Mouse (Mus musculus): ENCODE data around the gene Neurl4. TPM values are rescaled to one million over a fixed set of nuclear protein-coding genes. Genes with fewer than 3 reads are reported as not detected.
"Not testable (repeated sequence)": the region's sequence is repeated elsewhere in the genome, so short reads cannot be mapped to it uniquely, and the experiment has no call there.

The Neurl4 gene
- total RNA-seq, 4 experiments from 2014 or later: 97.6 to 122 (median 112) TPM

GRCm38 (mm10) chr11:69952274-69952673 lies 51.4 kb downstream of the Neurl4 start:
- DNase-seq (ENCODE audit: low spot score in 2 of 2): no peak

DNA sequence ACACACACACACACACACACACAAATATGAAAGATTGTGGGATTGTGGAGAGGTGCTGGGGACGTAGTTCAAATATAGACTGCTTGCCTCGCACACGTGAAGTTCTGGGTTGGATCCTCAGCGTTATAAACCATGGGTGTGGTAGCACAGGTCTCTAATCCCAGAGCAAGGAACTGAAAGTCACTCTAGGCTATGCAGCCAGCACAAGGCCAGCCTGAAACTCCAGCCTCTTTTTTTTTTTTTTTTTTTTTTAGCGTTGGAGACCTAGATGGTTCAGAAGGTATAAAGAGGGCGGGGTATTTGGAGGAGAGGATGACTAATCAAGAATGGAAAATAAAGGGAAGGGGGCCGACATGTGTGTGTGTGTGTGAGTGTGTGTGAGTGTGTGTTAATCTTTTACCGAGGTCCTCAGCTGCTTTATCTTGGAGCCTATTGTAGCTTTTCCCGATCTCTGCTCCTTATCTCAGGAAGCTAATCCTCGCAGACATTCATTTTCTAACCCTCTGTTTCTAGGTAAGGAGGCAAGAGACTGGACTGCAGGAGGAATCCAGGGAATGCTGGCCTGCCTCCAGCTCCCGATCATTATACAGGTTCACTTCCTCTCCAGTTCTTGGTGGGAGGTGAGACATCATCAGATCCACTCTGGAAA lies 52.5 kb downstream of the Neurl4 start:
- DNase-seq (ENCODE audit: low spot score in 2 of 2): no peak

GRCm38 (mm10) chr11:69955618-69956017 lies 54.7 kb downstream of the Neurl4 start:
- not testable (repeated sequence) for DNase-seq (ENCODE audit: low spot score in 2 of 2)

GRCm38 (mm10) chr11:69956218-69956617 lies 55.3 kb downstream of the Neurl4 start:
- DNase-seq (ENCODE audit: low spot score in 2 of 2): no peak

DNA sequence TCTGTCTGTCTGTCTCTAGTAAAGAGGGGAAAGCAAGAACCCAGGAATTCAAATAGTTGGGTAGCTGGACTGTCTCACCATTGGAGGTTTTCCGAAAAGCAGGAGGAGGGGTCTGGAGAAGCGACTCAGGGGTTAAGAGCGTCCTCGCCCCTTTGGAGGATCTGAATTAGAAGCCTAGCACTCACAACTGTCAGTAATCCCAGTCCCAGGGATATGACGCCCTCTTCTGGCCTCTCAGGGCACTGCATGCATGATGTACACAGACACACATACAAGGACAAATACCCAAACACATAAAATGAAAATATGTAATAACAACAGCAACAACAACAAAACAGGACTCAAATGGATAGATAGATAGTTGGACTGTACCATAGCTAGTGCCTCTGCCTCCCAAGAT lies 59.7 kb downstream of the Neurl4 start:
- no peak for DNase-seq (ENCODE audit: low spot score in 2 of 2)

- no peak for DNase-seq (ENCODE audit: low spot score in 2 of 2)
These were observed 61.0 kb downstream of the Neurl4 start for GRCm38 (mm10) chr11:69961841-69962240.

Small RNAs within 50 kb of the gene (microRNA-seq; reads per million reads assigned to microRNA genes)
- 0 reads per million in 2 experiments for gene Mir6924

Other genes with a start within 250 kb of the Neurl4 start
- under 1 TPM in 1 of 4 experiments, not detected in 3; 0.46 TPM for gene Sox15, start 245.8 kb upstream of the Neurl4 start, total RNA-seq (2022)
- gene Mpdu1, start 238.4 kb upstream of the Neurl4 start, total RNA-seq (2022): 10 to 100 TPM; 59.3 to 68.7 (median 61.4) TPM
- gene Cd68, start 234.9 kb upstream of the Neurl4 start, total RNA-seq (2022): 10 to 100 TPM; 14.1 to 63.3 (median 34.2) TPM
- gene Eif4a1, start 228.6 kb upstream of the Neurl4 start, total RNA-seq (2022): 100 to 1,000 TPM; 268 to 307 (median 295) TPM
- gene Senp3, start 219.0 kb upstream of the Neurl4 start, total RNA-seq (2022): 10 to 100 TPM; 72.6 to 96.8 (median 83.6) TPM
- 1 to 10 TPM; 2.5 to 4.2 (median 3.2) TPM for gene Tnfsf13, start 215.3 kb upstream of the Neurl4 start, total RNA-seq (2022)
- gene Tnfsf12, start 205.2 kb upstream of the Neurl4 start, total RNA-seq (2022): 10 to 100 TPM; 10.2 to 15.1 (median 11.7) TPM
- 1 to 10 TPM; 1.5 to 2.0 (median 1.8) TPM for gene Tnfsfm13, start 205.0 kb upstream of the Neurl4 start, total RNA-seq (2022)
- 10 to 100 TPM; 48.6 to 56.4 (median 51.3) TPM for gene Polr2a, start 142.4 kb upstream of the Neurl4 start, total RNA-seq (2022)
- not detected for gene Slc35g3, start 139.1 kb upstream of the Neurl4 start, total RNA-seq (2022)
- 100 to 1,000 TPM; 138 to 158 (median 147) TPM for gene Zbtb4, start 135.2 kb upstream of the Neurl4 start, total RNA-seq (2022)
- gene Chrnb1, start 105.1 kb upstream of the Neurl4 start, total RNA-seq (2022): 1 to 10 TPM in 2 of 4 experiments, under 1 TPM in 2; 0.51 to 1.2 (median 0.92) TPM
- gene Fgf11, start 99.2 kb upstream of the Neurl4 start, total RNA-seq (2022): 10 to 100 TPM; 18.8 to 22.3 (median 19.7) TPM
- gene Tmem102, start 95.4 kb upstream of the Neurl4 start, total RNA-seq (2022): under 1 TPM in 2 of 4 experiments, not detected in 2; 0.16 to 0.20 TPM
- gene Gm39566, start 85.8 kb upstream of the Neurl4 start, total RNA-seq (2022): not detected
- not detected for gene Spem2, start 82.6 kb upstream of the Neurl4 start, total RNA-seq (2022)
- gene Spem1, start 78.9 kb upstream of the Neurl4 start, total RNA-seq (2022): under 1 TPM in 3 of 4 experiments, not detected in 1; 0.43 to 0.74 (median 0.49) TPM
- gene Nlgn2, start 63.3 kb upstream of the Neurl4 start, total RNA-seq (2022): 100 to 1,000 TPM; 217 to 228 (median 217) TPM
- gene Tmem256, start 62.6 kb upstream of the Neurl4 start, total RNA-seq (2022): 100 to 1,000 TPM; 117 to 147 (median 123) TPM
- gene Plscr3, start 54.7 kb upstream of the Neurl4 start, total RNA-seq (2022): 10 to 100 TPM; 16.0 to 20.0 (median 18.6) TPM
- gene Tnk1, start 42.3 kb upstream of the Neurl4 start, total RNA-seq (2022): under 1 TPM in 3 of 4 experiments, not detected in 1; 0.26 to 0.46 (median 0.30) TPM
- not detected for gene Tmem95, start 23.1 kb upstream of the Neurl4 start, total RNA-seq (2022)
- gene Kctd11, start 19.7 kb upstream of the Neurl4 start, total RNA-seq (2022): 1 to 10 TPM; 1.0 to 2.0 (median 1.2) TPM
- not detected for gene Acap1, start 5.5 kb upstream of the Neurl4 start, total RNA-seq (2022)
- gene 2810408A11Rik, start 85 bp upstream of the Neurl4 start, total RNA-seq (2022): 1 to 10 TPM in 1 of 4 experiments, under 1 TPM in 3; 0.39 to 1.1 (median 0.56) TPM
- gene Gps2, start 12.8 kb downstream of the Neurl4 start, total RNA-seq (2022): 10 to 100 TPM; 27.1 to 37.6 (median 32.4) TPM
- gene Eif5a, start 20.9 kb downstream of the Neurl4 start, total RNA-seq (2022): 100 to 1,000 TPM; 413 to 430 (median 416) TPM
- gene Ybx2, start 34.7 kb downstream of the Neurl4 start, total RNA-seq (2022): 1 to 10 TPM; 5.1 to 9.6 (median 6.1) TPM
- 1 to 10 TPM; 4.8 to 5.4 (median 5.1) TPM for gene Slc2a4, start 47.1 kb downstream of the Neurl4 start, total RNA-seq (2022)
- not detected for gene Cldn7, start 63.7 kb downstream of the Neurl4 start, total RNA-seq (2022)
- gene Ctdnep1, start 80.1 kb downstream of the Neurl4 start, total RNA-seq (2022): 100 to 1,000 TPM; 108 to 126 (median 118) TPM
- gene Elp5, start 81.4 kb downstream of the Neurl4 start, total RNA-seq (2022): 100 to 1,000 TPM in 1 of 4 experiments, 10 to 100 TPM in 3; 78.7 to 101 (median 87.1) TPM
- 100 to 1,000 TPM; 218 to 247 (median 236) TPM for gene Gabarap, start 90.1 kb downstream of the Neurl4 start, total RNA-seq (2022)
- gene Phf23, start 94.7 kb downstream of the Neurl4 start, total RNA-seq (2022): 10 to 100 TPM; 49.6 to 59.9 (median 51.8) TPM
- gene Dvl2, start 99.5 kb downstream of the Neurl4 start, total RNA-seq (2022): 10 to 100 TPM; 28.0 to 36.9 (median 32.9) TPM
- gene Acadvl, start 114.3 kb downstream of the Neurl4 start, total RNA-seq (2022): 10 to 100 TPM; 57.9 to 68.3 (median 61.2) TPM
- 100 to 1,000 TPM; 721 to 849 (median 797) TPM for gene Dlg4, start 115.9 kb downstream of the Neurl4 start, total RNA-seq (2022)
- 1 to 10 TPM in 2 of 4 experiments, under 1 TPM in 2; 0.77 to 2.4 (median 1.5) TPM for gene Asgr1, start 153.0 kb downstream of the Neurl4 start, total RNA-seq (2022)
- gene Asgr2, start 191.6 kb downstream of the Neurl4 start, total RNA-seq (2022): not detected
- 1 to 10 TPM in 1 of 4 experiments, under 1 TPM in 3; 0.57 to 1.1 (median 0.76) TPM for gene Mgl2, start 229.3 kb downstream of the Neurl4 start, total RNA-seq (2022)